Mouse (Mus musculus) regulatory T cell (primary cell): ENCODE measurements at regions not wholly inside any gene's neighbourhood (a gene's known extent, or its start where the extent isn't known, plus 50 kb on each side); places are given as distances from the start of the nearest gene placed in this dataset.

ENCODE experiments used
- in situ Hi-C: fragments of 300-600 bp; cut with MboI, MseI; formaldehyde crosslinking; loops from one replicate; pipeline ENCODE4 v1.15.1; 2025; ENCODE audit warnings: high pct_unique_total_duplicates

GRCm38 (mm10) chr11:44156490-44157345, 243.1 kb upstream of the Il12b start:
- in situ Hi-C loops, result no loop called here

- in situ Hi-C loops, result no loop called here
Observed at GRCm38 (mm10) chr11:44158236-44158635, 241.6 kb upstream of the Il12b start.

GRCm38 (mm10) chr11:44161734-44162418, 238.0 kb upstream of the Il12b start:
- in situ Hi-C loops, result no loop called here

GRCm38 (mm10) chr11:44163049-44163448, 236.8 kb upstream of the Il12b start:
- in situ Hi-C loops, result no loop called here

GRCm38 (mm10) chr11:44163748-44164147, 236.1 kb upstream of the Il12b start:
- in situ Hi-C loops, result no loop called here

GRCm38 (mm10) chr11:44164186-44164585, 235.7 kb upstream of the Il12b start:
- in situ Hi-C loops, result no loop called here

GRCm38 (mm10) chr11:44167724-44168500, 232.0 kb upstream of the Il12b start:
- in situ Hi-C loops, result no loop called here

GRCm38 (mm10) chr11:44172478-44172877, 227.4 kb upstream of the Il12b start:
- in situ Hi-C loops, result no loop called here

GRCm38 (mm10) chr11:44173196-44173595, 226.7 kb upstream of the Il12b start:
- in situ Hi-C loops, result no loop called here

- in situ Hi-C loops, result no loop called here
Observed at GRCm38 (mm10) chr11:44174548-44174947, 225.3 kb upstream of the Il12b start.

- in situ Hi-C loops, result no loop called here
Observed at GRCm38 (mm10) chr11:44179711-44180110, 220.2 kb upstream of the Il12b start.

GRCm38 (mm10) chr11:44183823-44184222, 216.0 kb upstream of the Il12b start:
- in situ Hi-C loops, result no loop called here

- in situ Hi-C loops, result no loop called here
Observed at GRCm38 (mm10) chr11:44185218-44185890, 214.5 kb upstream of the Il12b start.

GRCm38 (mm10) chr11:44188202-44188601, 211.7 kb upstream of the Il12b start:
- in situ Hi-C loops, result no loop called here

- in situ Hi-C loops, result no loop called here
Observed at GRCm38 (mm10) chr11:44193806-44194205, 206.1 kb upstream of the Il12b start.

- in situ Hi-C loops, result no loop called here
Observed at GRCm38 (mm10) chr11:44202716-44203115, 197.1 kb upstream of the Il12b start.

- in situ Hi-C loops, result no loop called here
Observed at GRCm38 (mm10) chr11:44204384-44204783, 195.5 kb upstream of the Il12b start.

- in situ Hi-C loops, result no loop called here
Observed at GRCm38 (mm10) chr11:44206866-44207265, 193.0 kb upstream of the Il12b start.

GRCm38 (mm10) chr11:44211871-44212441, 187.9 kb upstream of the Il12b start:
- in situ Hi-C loops, result no loop called here

- in situ Hi-C loops, result no loop called here
Observed at GRCm38 (mm10) chr11:44214095-44214494, 185.8 kb upstream of the Il12b start.

GRCm38 (mm10) chr11:44216346-44216745, 183.5 kb upstream of the Il12b start:
- in situ Hi-C loops, result no loop called here
